Mouse (Mus musculus): Measurements from ENCODE around the gene Frrs1.

Gene Frrs1

GRCm38 (mm10) chr3:116904158-116904557, 44.9 kb downstream of the Frrs1 start:
- peak; percentile 18 for DNase-seq (ENCODE audit: extremely low spot score, low read depth, low spot score)

DNA sequence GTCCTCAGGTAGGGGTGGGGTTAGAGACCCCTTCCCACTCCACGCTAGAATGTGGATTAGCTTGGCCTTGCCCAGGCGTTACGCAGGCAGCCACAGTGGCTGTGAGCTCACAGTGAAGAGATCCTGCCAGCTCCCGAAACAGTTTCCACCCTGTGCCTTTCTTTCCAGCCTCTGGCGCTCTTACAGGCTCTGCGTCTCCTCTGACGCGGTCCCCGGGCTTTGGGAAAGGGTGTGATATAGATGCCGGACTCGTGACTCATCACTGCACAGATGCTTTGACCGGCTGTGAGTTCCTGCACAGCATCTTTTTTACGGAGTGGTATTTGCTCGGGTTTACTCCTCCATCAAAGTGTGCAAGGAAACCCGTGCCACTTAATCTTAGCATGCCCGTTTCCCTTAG, 46.6 kb downstream of the Frrs1 start:
- no peak for DNase-seq (ENCODE audit: extremely low spot score, low read depth, low spot score)

DNA sequence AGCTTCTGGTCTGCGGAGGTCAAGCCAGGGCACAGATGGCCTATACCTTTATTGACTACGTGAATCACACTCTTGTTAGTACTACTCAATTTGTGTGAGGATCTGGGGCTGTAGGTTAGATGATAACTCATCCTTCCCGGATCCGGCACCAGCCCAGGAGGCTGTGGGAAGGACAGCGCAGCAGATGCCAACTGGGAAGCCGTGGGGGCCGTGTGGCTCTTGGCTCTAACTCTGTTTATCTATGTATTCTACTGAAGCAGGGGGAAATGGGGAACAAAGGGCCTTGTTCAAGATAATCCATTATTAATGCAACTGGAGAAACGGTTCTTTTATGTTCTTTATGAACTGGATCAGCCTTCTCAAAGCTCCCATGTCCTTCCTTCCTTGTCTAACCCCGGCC, 47.3 kb downstream of the Frrs1 start:
- DNase-seq (ENCODE audit: extremely low spot score, low read depth, low spot score) = no peak

DNA sequence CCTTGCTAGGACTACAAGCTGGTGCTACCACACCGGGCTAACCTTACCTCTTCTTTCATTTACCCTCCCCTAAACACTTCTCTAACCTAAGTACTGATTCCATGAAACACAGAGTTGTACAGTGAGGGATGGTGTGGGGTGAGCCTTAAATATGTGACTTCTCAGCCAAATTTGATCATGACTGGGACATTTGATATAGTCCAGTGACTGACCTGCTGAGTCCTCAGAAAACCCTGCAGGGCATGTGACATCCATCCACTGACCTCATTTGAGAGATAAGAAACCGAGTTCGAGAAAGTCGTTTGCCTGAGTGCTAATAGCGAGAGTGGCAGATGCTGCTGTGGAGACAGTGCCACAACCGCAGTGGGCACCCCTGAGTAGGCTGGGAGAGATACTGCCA, 55.1 kb downstream of the Frrs1 start:
- no peak for DNase-seq (ENCODE audit: extremely low spot score, low read depth, low spot score)

DNA sequence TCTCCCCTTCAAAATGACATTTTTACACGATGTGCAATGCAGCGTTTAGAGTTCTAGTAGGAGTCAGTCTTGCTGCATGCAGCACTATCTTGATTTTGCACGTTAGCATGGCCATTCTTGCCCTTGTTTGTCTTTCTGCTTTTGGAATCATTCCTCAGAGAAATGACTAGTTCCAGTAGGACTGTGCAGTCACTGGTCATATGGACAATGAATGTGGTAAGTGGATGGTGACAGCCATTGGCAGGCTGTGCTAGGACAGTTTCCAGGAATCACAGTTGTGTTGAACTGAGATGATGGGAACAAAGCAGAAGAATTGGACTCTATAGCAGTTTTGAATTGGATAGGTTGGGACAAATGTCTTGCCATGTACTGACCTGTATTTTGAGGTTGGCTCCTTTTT, 55.7 kb downstream of the Frrs1 start:
- no peak for DNase-seq (ENCODE audit: extremely low spot score, low read depth, low spot score)

DNA sequence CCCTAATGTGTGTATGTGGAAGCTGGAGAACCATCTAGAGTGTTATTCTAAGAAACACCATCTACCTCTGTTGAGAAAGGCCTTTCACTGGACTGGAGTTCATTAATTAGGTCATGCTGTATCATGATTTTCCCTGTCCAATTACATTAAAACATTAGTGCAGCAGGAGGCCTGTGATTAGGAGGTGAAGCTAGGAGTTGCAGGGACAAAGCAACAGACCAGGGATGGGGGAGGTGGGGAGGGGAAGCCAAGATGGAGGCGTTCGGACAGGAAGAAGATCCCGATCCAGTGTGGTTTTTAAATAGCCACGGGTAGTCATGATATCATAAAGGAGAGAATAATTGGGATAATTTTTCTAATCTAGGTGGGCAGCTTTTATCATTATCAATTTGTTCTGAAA, 57.8 kb downstream of the Frrs1 start:
- no peak for DNase-seq (ENCODE audit: extremely low spot score, low read depth, low spot score)

DNA sequence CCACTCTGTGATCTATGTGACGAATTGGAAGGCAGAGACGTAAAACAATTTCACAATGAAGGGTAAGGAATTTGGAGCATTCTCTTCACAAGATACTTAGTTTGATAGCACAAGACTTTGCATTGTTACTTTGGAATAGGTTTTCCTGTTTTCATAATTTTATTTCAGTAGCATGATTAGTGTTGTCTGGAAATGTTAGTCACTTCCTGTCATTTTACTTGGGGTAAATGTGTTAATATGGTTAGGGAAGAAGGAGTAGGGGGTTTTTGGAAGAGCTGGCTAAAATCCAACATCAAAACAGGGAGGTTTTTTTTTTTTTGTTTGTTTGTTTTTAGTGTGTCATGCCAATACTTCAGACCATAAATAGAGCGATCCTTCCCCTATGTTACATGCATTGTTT, 62.3 kb downstream of the Frrs1 start:
- DNase-seq (ENCODE audit: extremely low spot score, low read depth, low spot score) = no peak

DNA sequence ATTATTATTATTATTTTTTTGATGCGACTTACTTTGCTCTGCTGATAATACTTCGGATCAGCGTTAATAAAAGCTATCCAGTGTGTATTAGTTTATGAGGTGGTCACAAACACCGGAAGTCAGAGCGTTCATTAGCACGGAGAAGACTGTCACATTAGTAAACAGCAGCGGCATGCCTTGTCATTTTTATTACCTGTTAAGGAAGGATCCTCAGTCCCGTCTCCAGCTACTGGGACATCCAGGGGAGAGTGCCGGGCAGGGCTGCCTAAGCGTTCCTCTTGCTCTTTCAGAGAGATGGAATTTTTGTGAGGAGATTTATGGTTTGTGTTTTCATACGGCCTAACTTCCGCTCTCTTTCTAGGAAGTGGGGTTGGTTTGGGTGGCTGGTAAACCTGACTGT, 63.8 kb downstream of the Frrs1 start:
- DNase-seq (ENCODE audit: extremely low spot score, low read depth, low spot score) = no peak

DNA sequence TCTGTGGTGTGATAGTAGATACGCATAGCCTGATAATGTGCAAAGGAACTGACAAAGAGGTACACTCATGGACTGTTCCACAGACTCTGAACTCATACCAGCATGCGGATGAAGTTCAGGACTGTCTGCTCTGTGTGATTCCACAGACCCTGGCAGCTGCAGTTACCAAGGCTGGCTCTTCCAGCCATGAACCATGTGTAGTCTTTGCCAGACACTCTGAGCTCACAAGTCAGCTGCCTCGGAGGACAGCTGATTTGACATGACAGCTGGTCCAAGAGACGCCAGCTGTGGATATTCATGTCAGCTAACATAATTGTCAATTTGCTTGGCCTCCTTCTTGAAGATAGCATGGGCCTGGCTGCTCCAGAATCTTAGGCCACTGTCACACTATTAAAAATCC, 69.7 kb downstream of the Frrs1 start:
- DNase-seq (ENCODE audit: extremely low spot score, low read depth, low spot score) = no peak

DNA sequence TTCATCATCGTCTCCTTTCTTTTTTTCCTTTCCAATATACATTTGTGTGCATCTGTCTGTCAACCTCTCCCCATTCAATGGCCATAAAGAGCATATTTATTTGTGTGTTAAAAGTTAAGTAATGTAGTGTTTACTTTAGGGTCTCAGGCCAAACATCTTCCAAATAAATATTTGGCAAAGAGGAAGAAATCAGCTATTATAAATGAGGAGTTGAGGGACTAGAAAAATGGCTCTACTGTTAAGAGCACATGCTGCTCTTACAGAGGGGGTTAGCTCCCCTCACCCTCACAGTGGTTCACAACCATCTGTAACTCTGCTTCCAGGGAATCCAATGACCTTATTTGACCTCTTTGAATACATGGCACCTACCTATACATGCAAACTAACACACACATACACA, 73.9 kb downstream of the Frrs1 start:
- no peak for DNase-seq (ENCODE audit: extremely low spot score, low read depth, low spot score)

DNA sequence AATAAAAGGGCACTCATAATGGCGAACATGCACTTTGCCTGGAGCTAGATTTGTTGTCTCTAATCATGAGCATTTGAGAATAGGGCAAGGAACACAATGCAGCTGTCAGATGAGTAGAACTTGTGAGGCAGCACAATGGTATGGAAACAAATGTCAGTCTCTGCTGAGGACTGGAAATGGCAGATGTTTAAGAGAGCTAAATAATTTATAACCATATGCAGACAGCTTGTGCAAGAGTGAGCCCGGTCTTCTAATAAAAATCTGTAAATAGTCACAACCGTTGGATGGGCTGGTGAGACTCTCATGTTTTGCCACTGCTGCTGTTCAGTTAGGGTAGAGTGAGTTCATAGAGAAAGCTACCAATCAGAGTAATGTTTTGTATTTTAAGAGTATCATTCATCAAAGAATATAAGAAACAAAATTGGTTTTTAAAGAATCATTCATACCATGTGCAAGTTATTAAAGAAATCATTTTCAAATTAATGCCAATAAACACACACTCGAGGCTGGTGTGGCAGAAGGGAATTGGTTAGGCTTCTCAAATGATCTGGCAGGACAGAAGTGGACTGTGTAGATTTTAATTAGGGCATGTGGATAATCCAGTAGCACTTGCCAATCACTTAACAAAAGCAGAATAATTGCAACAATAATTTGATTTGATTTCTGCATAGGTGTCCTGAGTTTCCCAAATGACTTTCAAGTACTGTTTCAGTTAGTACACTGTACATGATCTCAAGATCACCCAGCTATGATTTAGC, 77.8 kb downstream of the Frrs1 start:
- DNase-seq (ENCODE audit: extremely low spot score, low read depth, low spot score) = no peak

DNA sequence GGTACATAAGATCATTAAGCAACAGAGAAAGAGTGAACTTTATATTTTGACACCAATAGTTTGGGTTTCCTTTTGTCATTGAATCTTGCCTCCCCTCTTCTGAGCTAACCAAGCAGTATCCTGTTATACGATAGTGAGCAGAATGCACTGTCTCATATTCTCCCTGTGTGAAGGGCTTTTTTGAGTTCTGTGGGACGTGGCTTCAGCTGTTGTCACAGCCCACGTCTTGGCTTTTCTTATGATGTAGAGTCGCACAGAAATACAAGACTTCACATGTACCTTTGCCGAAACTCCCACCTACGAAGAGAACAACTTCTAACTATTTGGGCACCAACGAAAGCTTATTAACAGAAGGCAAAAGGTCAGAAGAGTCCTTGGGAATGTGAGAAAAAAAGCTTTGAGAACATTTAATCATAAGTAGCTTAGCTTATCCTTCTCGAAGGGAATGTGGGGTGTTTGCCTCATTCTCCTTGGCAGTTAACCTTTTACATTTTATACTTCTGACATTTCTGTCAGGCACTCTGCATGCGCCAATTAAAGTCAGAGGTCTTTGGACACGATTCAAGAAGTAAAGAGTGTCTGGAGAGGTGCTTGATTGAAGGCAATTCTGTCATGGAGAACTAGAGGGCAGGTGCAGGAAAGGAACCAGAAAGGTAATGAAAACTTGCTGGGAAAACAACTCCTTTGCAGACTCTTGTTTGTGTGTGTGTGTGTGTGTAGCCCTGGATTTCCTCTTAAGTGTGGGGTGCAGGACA, 81.7 kb downstream of the Frrs1 start:
- no peak for DNase-seq (ENCODE audit: extremely low spot score, low read depth, low spot score)

GRCm38 (mm10) chr3:116941559-116942117, 82.4 kb downstream of the Frrs1 start:
- DNase-seq (ENCODE audit: extremely low spot score, low read depth, low spot score) = no peak

GRCm38 (mm10) chr3:116942751-116943150, 83.5 kb downstream of the Frrs1 start:
- DNase-seq (ENCODE audit: extremely low spot score, low read depth, low spot score) = no peak

- no peak for DNase-seq (ENCODE audit: extremely low spot score, low read depth, low spot score)
Measured at GRCm38 (mm10) chr3:116943422-116943821, 84.2 kb downstream of the Frrs1 start.

DNA sequence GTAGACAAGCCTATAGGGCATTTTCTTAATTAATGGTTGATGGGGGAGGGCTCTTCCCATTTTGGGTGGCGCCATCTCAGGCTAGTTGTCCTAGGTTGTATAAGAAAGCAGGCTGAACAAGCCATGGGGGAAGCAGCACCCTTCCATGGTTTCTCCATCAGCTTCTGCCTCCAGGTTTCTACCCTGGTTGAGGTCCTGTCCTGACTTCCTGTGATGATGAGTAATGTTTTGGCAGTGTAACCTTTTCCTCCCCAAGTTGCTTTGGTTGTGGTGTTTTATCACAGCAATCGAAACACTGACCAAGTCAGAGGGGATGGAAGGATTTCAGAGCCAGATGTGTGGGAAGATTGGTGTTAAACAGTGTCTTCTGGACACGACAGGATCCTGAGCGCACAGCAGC, 87.2 kb downstream of the Frrs1 start:
- DNase-seq (ENCODE audit: extremely low spot score, low read depth, low spot score) = no peak

- no peak for DNase-seq (ENCODE audit: extremely low spot score, low read depth, low spot score)
Measured at GRCm38 (mm10) chr3:116950665-116951115, 91.4 kb downstream of the Frrs1 start.

DNA sequence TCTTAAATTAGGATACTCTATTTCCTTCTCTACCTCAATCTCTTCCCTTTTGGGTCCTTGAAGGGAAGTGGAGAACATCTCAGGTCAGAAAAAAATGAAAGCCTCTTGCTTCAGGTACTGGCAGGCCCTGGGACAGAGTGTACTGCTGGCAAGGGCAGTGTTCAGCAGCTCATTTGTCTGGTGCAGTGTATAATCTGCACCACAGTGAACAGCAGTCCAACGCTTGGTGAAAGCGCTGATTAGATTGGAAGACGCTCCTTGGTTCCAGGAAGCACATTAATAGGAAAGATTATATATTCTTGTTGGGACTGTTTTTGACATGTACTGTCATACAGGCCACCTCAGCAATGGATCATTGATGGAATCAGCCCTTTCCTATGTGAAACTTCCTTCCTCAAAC, 92.2 kb downstream of the Frrs1 start:
- no peak for DNase-seq (ENCODE audit: extremely low spot score, low read depth, low spot score)

- DNase-seq (ENCODE audit: extremely low spot score, low read depth, low spot score) = no peak
Measured at GRCm38 (mm10) chr3:116952242-116952899, 93.1 kb downstream of the Frrs1 start.

GRCm38 (mm10) chr3:116953366-116953765, 94.1 kb downstream of the Frrs1 start:
- DNase-seq (ENCODE audit: extremely low spot score, low read depth, low spot score) = no peak

- DNase-seq (ENCODE audit: extremely low spot score, low read depth, low spot score) = no peak
Measured at GRCm38 (mm10) chr3:116955061-116955460, 95.8 kb downstream of the Frrs1 start.
